Mouse (Mus musculus) kidney, embryonic 15.5 days (tissue): ENCODE data around the gene Fgfr2. TPM values are rescaled to one million over a fixed set of nuclear protein-coding genes. Genes with fewer than 3 reads are reported as not detected.

ENCODE experiments used
- ATAC-seq: fragments of 200-750 bp; cut with Nextera tagmentation; replicated peaks from 2 replicates; pipeline ENCODE4 v1.8.0; 2017; ENCODE audit warnings: moderate TSS enrichment; ENCODE audit not compliant: low FRiP score
- H3K27ac ChIP-seq: fragments of 300-500 bp; sonication (generic); 2 replicates; pipeline ENCODE4 v1.5.1; 2015; ENCODE audit warnings: mild to moderate bottlenecking, inconsistent platforms
- H3K27me3 ChIP-seq: fragments of 300-500 bp; sonication (generic); 2 replicates; pipeline ENCODE4 v1.6.1; 2015; ENCODE audit warnings: inconsistent platforms
- H3K36me3 ChIP-seq: fragments of 300-500 bp; sonication (generic); 2 replicates; pipeline ENCODE4 v1.6.1; 2015; ENCODE audit warnings: inconsistent platforms
- H3K4me1 ChIP-seq: fragments of 300-500 bp; sonication (generic); 2 replicates; pipeline ENCODE4 v1.6.1; 2015; ENCODE audit warnings: inconsistent platforms
- H3K4me2 ChIP-seq: fragments of 300-500 bp; sonication (generic); 2 replicates; pipeline ENCODE4 v1.6.1; 2015; ENCODE audit warnings: moderate library complexity, mild to moderate bottlenecking, inconsistent platforms
- H3K4me3 ChIP-seq: fragments of 300-500 bp; sonication (generic); replicated peaks from 2 replicates; pipeline ENCODE4 v1.5.1; 2015; ENCODE audit warnings: mild to moderate bottlenecking, inconsistent platforms
- H3K9ac ChIP-seq: fragments of 300-500 bp; sonication (generic); 2 replicates; pipeline ENCODE4 v1.6.1; 2015; ENCODE audit warnings: mild to moderate bottlenecking, inconsistent platforms
- H3K9me3 ChIP-seq: fragments of 300-500 bp; sonication (generic); replicated peaks from 2 replicates; pipeline ENCODE4 v1.6.1; 2016; ENCODE audit warnings: inconsistent platforms
- WGBS: fragments of 180-500 bp; shearing (Covaris S2); methylation state at CpG from one replicate; pipeline ENCODE4 v1.1.7; 2015; ENCODE audit warnings: mixed read lengths; 5-methylcytosine and 5-hydroxymethylcytosine counted together
- polyA plus RNA-seq: library from polyadenylated mRNA; unstranded; fragments of >200 nt; fragmentation: Nextera tagmentation; extraction: Ambion mirVana; gene quantifications from 2 replicates; pipeline ENCODE4 v1.2.1, GENCODE M21; 2015

The Fgfr2 gene
- polyA plus RNA-seq, 1 experiment from 2014 or later: 104 TPM

DNA sequence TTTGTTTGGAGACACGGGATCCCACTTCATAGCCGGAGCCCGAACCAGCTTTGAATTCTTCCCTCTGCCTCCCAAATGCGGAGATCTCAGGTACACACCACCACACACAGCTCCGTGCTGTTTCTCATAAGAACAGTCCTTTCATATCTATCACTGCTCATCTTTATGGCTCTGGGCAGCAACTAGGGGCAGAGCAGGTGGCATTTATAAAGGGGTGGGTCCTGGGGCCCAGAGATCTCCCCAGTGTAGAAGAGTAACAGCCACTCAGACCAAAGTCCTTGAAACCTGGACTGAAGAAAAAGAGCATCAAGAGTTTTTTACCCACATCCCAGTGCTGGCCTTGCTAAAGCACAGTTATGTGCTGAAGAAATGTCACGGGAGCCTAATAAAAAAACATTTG, 542.6 kb downstream of the Fgfr2 start:
- H3K4me2 ChIP-seq: no peak overlapping the region
- WGBS: 70% methylated on average over 6 of the region's 6 CpGs
- H3K9me3 ChIP-seq: no peaks in the 10 kb centered on the region
- H3K9ac ChIP-seq: no peak overlapping the region
- H3K36me3 ChIP-seq: no peaks in the 10 kb centered on the region
- peaks cover 9% of the 10 kb centered on the region; the same call in 1 of the 2 replicates for H3K4me1 ChIP-seq
- no peak overlapping the region for H3K4me3 ChIP-seq
- peaks cover 9% of the 10 kb centered on the region; the same call in 1 of the 2 replicates for H3K27me3 ChIP-seq
- no peak overlapping the region for H3K27ac ChIP-seq
- ATAC-seq: no peak

DNA sequence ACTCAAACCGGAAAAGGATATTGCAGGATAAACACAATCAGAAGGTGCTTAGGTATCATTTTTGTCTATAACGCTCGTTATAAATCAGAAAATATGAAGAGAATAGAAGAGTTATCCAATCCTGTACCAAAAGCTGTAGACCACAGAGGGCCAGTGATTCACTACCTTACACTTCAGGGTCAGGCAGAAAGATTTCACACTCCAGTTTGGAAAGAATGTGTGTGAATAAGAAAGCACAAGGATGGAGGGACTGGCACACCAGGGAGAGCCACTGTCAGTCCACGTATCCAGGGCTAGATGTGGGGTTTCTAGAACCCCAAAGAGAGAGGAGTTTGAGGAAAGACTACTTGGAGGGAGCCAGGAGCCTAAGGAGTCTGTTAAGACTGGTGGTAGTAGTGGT, 546.3 kb downstream of the Fgfr2 start:
- 59% methylated on average over 4 of the region's 4 CpGs for WGBS
- H3K27ac ChIP-seq: peak overlapping the region; percentile 95; the same call in 1 of the 2 replicates
- H3K4me3 ChIP-seq: peak overlapping the region; percentile 80; the same call in 1 of the 2 replicates
- peaks cover 9% of the 10 kb centered on the region; the same call in 1 of the 2 replicates for H3K27me3 ChIP-seq
- no peak for ATAC-seq
- H3K4me1 ChIP-seq: peaks cover 37% of the 10 kb centered on the region
- H3K36me3 ChIP-seq: no peaks in the 10 kb centered on the region
- H3K9ac ChIP-seq: no peak overlapping the region
- no peaks in the 10 kb centered on the region for H3K9me3 ChIP-seq
- peak overlapping the region; percentile 87 for H3K4me2 ChIP-seq

DNA sequence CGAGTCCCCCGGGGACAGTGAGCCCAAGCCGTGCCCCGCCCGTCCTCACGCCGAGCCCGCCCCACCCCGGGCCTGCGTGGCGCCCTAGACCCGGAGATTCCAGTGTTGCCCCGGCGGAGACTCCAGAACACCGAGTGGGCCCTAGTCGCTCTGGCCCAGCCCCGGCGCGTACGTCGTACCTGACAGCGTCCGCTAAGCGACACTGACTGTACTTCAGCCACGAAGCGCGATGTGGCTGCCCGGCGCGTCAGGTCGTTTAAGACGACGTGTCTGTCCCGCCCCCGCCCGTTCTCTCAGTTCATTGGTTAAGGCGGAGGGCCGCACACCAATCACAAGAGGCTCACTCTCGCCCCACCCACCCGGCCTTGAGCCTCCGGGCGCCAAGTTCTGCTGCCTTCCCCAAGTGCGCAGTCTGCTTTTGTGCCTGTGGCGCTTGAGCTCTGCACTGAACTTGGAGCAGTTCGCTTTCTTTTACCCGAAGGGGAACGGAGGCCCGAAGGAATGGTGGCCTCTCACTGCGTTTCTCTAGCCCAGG, 547.0 kb downstream of the Fgfr2 start, which contains the start of gene Oat:
Oat (minus strand) TSS at position 283 of the 535 bp plus-strand sequence.
- no peaks in the 10 kb centered on the region for H3K9me3 ChIP-seq
- H3K27ac ChIP-seq: peak within 1 kb of the TSS; percentile 95
- peak within 1 kb of the TSS; percentile 83 for H3K9ac ChIP-seq
- ATAC-seq: peak; percentile 98
- peaks cover 41% of the 10 kb centered on the region for H3K4me1 ChIP-seq
- H3K36me3 ChIP-seq: no peaks in the 10 kb centered on the region
- H3K27me3 ChIP-seq: peaks cover 9% of the 10 kb centered on the region; the same call in 1 of the 2 replicates
- peak within 1 kb of the TSS; percentile 87 for H3K4me2 ChIP-seq
- WGBS: under 1% methylated on average over 49 of the region's 49 CpGs
- peak within 1 kb of the TSS; percentile 80 for H3K4me3 ChIP-seq

DNA sequence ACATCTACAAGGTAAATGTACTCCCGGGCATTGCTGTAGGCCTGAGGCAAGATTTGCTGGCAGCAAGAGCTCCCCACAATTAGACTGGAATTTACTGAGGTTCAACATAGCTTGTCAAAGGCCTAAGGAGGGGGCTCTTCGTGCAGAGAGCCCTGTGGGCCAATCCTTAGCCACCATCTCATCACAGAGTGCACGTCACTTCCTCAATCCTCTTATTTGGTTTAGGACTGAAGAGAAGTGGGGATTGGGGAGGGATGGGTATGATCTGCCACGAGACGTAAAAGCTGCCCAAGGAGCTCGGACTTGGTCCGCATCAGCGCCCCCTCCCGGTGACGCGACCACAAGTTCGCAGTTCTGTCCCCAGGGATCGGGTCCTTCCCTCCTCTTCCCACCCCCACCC, 547.5 kb downstream of the Fgfr2 start:
- no peaks in the 10 kb centered on the region for H3K36me3 ChIP-seq
- H3K9ac ChIP-seq: peak overlapping the region; percentile 83
- H3K27me3 ChIP-seq: peaks cover 7% of the 10 kb centered on the region; the same call in 1 of the 2 replicates
- H3K4me1 ChIP-seq: peaks cover 41% of the 10 kb centered on the region
- H3K9me3 ChIP-seq: no peaks in the 10 kb centered on the region
- ATAC-seq: peak; percentile 90
- H3K4me3 ChIP-seq: peak overlapping the region; percentile 80
- peak overlapping the region; percentile 95 for H3K27ac ChIP-seq
- under 1% methylated on average over 13 of the region's 13 CpGs for WGBS
- H3K4me2 ChIP-seq: peak overlapping the region; percentile 87

DNA sequence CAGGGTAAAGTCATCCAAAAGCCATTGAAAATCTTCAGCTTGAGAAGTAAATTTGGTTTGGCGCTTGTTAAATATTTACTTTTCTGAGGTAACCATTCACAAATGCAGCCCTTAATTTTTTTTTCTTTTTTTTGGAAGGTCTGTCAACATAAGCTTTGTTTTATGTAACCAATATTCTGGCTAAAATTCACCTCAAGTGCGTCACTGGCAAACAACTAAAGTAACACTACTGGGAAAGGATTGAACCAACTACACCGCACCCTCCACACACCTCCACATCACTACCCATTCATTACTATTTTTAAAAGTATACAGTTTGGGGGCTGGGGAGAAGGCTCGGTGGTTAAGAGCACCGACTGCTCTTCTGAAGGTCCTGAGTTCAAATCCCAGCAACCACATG, 548.5 kb downstream of the Fgfr2 start:
- no peak for ATAC-seq
- Histone ChIP-seq H3K27me3 (peaks cover 7% of the 10 kb centered on the region; the same call in 1 of the 2 replicates), H3K4me1 (peaks cover 41% of the 10 kb centered on the region), H3K27ac (no peak overlapping the region), H3K9ac (no peak overlapping the region), H3K9me3 (no peaks in the 10 kb centered on the region), H3K36me3 (peaks cover 6% of the 10 kb centered on the region; the same call in 1 of the 2 replicates), H3K4me2 (no peak overlapping the region), H3K4me3 (no peak overlapping the region)
- WGBS: 84% methylated on average over 5 of the region's 5 CpGs

DNA sequence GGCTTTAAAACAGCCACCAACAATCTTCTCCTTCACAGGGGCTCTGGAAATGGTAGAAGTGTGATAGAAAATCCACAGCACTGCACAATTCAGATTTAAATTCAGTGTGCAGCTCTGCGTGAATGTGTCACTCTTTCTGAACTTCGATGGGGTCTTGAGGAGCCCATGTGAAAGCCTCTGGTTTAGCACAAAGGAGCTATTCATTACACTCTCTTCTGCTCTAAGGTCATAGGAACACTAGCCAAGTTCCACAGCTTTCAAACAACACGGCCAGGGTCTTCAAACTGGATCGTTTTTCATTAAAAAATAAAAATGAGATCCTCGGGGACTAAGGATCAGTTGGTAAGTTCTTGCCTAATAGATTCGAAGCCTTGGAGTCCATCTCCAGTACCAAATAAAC, 549.9 kb downstream of the Fgfr2 start:
- Histone ChIP-seq H3K4me3 (no peak overlapping the region), H3K4me1 (peaks cover 41% of the 10 kb centered on the region), H3K9ac (no peak overlapping the region), H3K27ac (no peak overlapping the region), H3K36me3 (peaks cover 19% of the 10 kb centered on the region), H3K27me3 (peaks cover 7% of the 10 kb centered on the region; the same call in 1 of the 2 replicates), H3K9me3 (no peaks in the 10 kb centered on the region), H3K4me2 (no peak overlapping the region)
- ATAC-seq: no peak
- WGBS: 61% methylated on average over 6 of the region's 6 CpGs

DNA sequence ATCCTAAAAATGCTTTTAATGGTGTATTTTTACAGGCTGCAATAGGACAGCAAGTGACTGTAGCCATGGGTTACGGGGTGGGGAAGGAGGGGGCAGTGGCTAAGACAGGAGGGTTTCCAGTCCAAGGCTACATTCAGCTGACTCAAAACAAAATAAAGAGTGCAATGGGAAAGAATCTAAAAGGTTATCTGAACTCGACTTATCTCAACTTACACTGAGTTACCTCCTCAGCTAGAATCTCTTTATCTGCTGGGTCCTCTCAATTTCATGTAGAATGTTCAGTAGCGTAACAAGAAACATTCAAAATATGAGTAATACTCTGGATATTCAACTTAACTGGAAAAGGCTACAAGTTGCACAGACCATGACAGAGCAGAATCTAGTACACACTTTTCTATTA, 550.4 kb downstream of the Fgfr2 start:
- 72% methylated on average over 3 of the region's 3 CpGs for WGBS
- no peak overlapping the region for H3K4me3 ChIP-seq
- peaks cover 6% of the 10 kb centered on the region; the same call in 1 of the 2 replicates for H3K27me3 ChIP-seq
- no peak overlapping the region for H3K9ac ChIP-seq
- no peaks in the 10 kb centered on the region for H3K9me3 ChIP-seq
- peaks cover 41% of the 10 kb centered on the region for H3K4me1 ChIP-seq
- no peak overlapping the region for H3K27ac ChIP-seq
- no peak overlapping the region for H3K4me2 ChIP-seq
- H3K36me3 ChIP-seq: peaks cover 24% of the 10 kb centered on the region
- no peak for ATAC-seq

DNA sequence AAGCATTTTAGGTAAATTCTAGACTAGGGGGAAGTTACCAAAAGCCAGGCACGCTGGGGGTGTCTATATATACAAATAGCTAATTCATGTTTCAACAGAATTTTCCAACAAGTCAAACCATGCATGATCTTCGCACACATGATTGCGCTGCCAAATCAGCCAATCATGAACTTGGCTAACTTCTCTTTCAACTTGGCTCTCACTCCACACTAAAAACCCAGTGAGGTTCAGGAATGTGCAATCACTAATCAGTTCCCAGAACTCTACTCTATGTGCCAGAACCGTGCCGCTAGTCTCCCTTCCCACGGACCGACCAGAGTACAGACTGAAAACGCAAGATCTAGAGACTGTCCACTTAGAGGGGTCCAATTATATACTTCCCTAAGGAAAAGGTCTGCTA, 551.7 kb downstream of the Fgfr2 start:
- H3K27ac ChIP-seq: no peak overlapping the region
- no peak for ATAC-seq
- H3K4me3 ChIP-seq: no peak overlapping the region
- H3K36me3 ChIP-seq: peaks cover 35% of the 10 kb centered on the region
- no peaks in the 10 kb centered on the region for H3K27me3 ChIP-seq
- no peak overlapping the region for H3K9ac ChIP-seq
- 75% methylated on average over 8 of the region's 8 CpGs for WGBS
- H3K4me1 ChIP-seq: peaks cover 35% of the 10 kb centered on the region
- no peak overlapping the region for H3K4me2 ChIP-seq
- no peaks in the 10 kb centered on the region for H3K9me3 ChIP-seq

DNA sequence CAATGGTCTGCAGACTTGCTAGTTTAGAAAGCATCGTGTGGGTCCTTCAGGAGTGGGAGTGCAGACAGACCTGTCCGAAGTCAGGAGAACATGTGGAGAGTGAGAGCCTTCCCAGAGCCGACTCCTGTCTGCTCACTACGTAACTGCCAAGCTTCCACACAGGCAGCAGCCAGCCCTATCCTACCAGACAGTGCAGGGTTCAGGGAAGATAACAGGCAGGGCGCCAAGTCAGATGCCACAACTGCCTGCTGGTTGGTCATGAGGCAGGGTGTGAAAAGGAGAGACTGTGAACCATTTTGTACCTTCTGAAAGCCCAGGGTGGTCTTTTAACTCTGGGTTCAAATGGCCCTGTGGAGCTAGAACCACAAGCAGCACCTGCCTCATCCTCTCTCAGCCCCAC, 553.1 kb downstream of the Fgfr2 start:
- no peak overlapping the region for H3K4me2 ChIP-seq
- H3K9ac ChIP-seq: no peak overlapping the region
- H3K27me3 ChIP-seq: no peaks in the 10 kb centered on the region
- 83% methylated on average over 5 of the region's 5 CpGs for WGBS
- no peak overlapping the region for H3K27ac ChIP-seq
- no peak overlapping the region for H3K4me3 ChIP-seq
- peaks cover 27% of the 10 kb centered on the region for H3K4me1 ChIP-seq
- no peaks in the 10 kb centered on the region for H3K9me3 ChIP-seq
- peaks cover 42% of the 10 kb centered on the region for H3K36me3 ChIP-seq
- ATAC-seq: no peak

DNA sequence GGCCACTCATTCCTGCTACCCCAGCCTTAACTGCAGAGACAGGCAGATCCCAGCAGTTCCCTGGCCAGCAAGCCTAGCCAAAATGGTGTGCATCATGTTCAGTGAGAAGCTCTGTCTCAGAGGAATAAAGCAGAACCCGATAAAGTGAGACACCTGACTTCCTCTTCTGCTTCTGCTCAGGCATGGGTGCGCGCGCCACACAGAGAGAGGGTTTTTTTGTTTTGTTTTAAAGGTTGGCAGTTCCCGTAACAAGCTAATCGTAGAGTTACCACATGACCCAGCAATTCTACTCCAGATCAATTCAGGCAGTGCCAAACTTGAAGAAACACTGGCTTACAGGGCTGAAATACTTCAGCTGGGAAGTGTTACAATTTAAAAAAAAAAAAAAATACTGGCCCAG, 554.3 kb downstream of the Fgfr2 start:
- 97% methylated on average over 6 of the region's 6 CpGs for WGBS
- H3K27ac ChIP-seq: no peak overlapping the region
- ATAC-seq: no peak
- H3K4me2 ChIP-seq: no peak overlapping the region
- H3K9me3 ChIP-seq: no peaks in the 10 kb centered on the region
- peaks cover 17% of the 10 kb centered on the region for H3K4me1 ChIP-seq
- H3K4me3 ChIP-seq: no peak overlapping the region
- H3K36me3 ChIP-seq: peaks cover 55% of the 10 kb centered on the region
- H3K27me3 ChIP-seq: no peaks in the 10 kb centered on the region
- no peak overlapping the region for H3K9ac ChIP-seq

DNA sequence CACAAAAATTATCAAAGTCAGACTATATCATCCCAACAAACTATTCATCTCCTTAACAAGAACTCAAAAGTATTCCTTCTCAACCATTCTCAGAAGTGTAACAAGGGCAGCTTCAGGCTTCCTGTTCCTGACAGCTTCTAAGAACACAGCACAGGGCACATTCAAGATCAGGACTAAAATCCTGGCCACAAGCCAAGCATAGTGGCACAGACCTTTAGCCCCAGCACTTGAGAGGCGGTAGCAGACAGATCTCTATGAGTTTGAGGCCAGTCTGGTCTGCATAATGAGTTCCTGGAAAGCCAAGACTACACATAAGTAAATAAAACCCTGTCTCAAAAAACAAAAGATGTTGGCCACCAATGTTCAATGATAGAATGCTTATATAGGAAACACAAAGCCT, 557.3 kb downstream of the Fgfr2 start:
- Histone ChIP-seq H3K4me3 (no peak overlapping the region), H3K9ac (no peak overlapping the region), H3K36me3 (peaks cover 83% of the 10 kb centered on the region), H3K27me3 (no peaks in the 10 kb centered on the region), H3K4me2 (no peak overlapping the region), H3K4me1 (no peaks in the 10 kb centered on the region), H3K9me3 (no peaks in the 10 kb centered on the region), H3K27ac (no peak overlapping the region)
- ATAC-seq: no peak
- WGBS: 71% methylated on average over 1 of the region's 1 CpGs

DNA sequence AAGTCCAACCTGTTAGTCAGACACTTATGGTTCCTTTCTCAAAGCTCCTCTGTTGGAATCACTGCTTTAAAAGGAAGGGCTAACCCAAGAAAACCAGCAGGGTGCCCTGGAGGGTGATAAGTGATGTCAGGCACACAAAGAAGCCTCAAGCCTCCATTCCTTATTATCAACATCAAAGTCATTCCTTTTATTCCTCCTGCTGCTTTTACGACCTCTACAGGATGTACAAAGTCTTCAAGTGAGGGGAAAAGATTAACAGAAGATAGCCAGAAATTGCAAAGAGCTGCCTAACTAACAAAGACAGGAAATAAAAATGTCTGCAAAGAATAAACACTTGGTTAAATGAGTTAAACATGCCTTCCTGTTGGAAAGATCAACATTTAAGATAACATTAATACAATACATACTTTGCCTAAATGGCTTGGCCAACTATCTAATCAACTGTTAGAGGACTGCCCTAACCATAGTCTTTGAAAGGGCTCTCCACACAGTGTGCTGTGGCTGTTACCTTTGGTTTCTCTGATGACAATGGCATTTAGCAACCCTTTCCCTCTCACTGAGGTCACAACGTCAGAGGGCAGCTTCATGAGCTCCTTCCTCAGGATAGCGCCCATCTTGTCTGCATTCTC, 563.9 kb downstream of the Fgfr2 start:
- Histone ChIP-seq H3K4me2 (no peak overlapping the region), H3K36me3 (peaks cover 71% of the 10 kb centered on the region), H3K4me1 (no peaks in the 10 kb centered on the region), H3K4me3 (no peak overlapping the region), H3K9me3 (no peaks in the 10 kb centered on the region), H3K27me3 (no peaks in the 10 kb centered on the region), H3K27ac (peak overlapping the region; percentile 3; the same call in 1 of the 2 replicates), H3K9ac (no peak overlapping the region)
- ATAC-seq: no peak
- 55% methylated on average over 3 of the region's 3 CpGs for WGBS
